Mouse (Mus musculus) ES-E14 (cell line): Measurements from ENCODE around the gene Fryl.

Source experiments
- CHD2 ChIP-seq: IDR thresholded peaks from 2 replicates; pipeline ENCODE4 v1.6.1; 2014; ENCODE audit warnings: mild to moderate bottlenecking, low read depth, low read length, inconsistent platforms
- HCFC1 ChIP-seq: IDR thresholded peaks from 2 replicates; pipeline ENCODE4 v1.6.1; 2012; ENCODE audit warnings: low read length, inconsistent platforms, borderline replicate concordance; ENCODE audit not compliant: insufficient read depth
- ZNF384 ChIP-seq: IDR thresholded peaks from 2 replicates; pipeline ENCODE4 v1.6.1; 2012; ENCODE audit warnings: low read depth, low read length, inconsistent platforms

- TF ChIP-seq HCFC1: no peak
- TF ChIP-seq CHD2: no peak
- no peak for TF ChIP-seq ZNF384
Observed at GRCm38 (mm10) chr5:72972435-72972834, 284.0 kb downstream of the Fryl start.
